Mouse (Mus musculus): ENCODE results near the gene Pnpla2. TPM values are rescaled to one million over a fixed set of nuclear protein-coding genes. Genes with fewer than 3 reads are reported as not detected.

Gene Pnpla2
- polyA plus RNA-seq, 1 experiment from 2014 or later: 82.1 TPM

- peaks cover 5% of the 10 kb centered on the region; the same call in 1 of the 2 replicates for H3K4me1 ChIP-seq (replicated peaks; ENCODE audit: control insufficient read depth, insufficient read depth)
- no peaks in the 10 kb centered on the region for H3K9me3 ChIP-seq (ENCODE audit: control insufficient read depth, low read length)
- DNase-seq (ENCODE audit: low spot score): peak; percentile 86
- peak within 1 kb of the TSS; percentile 67 for H3K4me3 ChIP-seq (ENCODE audit: low read depth, low read length)
- H3K4me2 ChIP-seq (replicated peaks; ENCODE audit: low read depth): peak within 1 kb of the TSS; percentile 90
- peak within 1 kb of the TSS; percentile 76 for H3K9ac ChIP-seq (ENCODE audit: low read length)
- H3K36me3 ChIP-seq (ENCODE audit: control insufficient read depth, insufficient read depth, low read length): 0 out of 2 replicates have a peak, but pooled peaks cover 5% of the 10 kb centered on the region
- WGBS: 5% methylated on average over 52 of the region's 53 CpGs
- H3K27ac ChIP-seq (replicated peaks): peak within 1 kb of the TSS; percentile 67
- peak; percentile 80 for ATAC-seq (ENCODE audit: low FRiP score, low TSS enrichment)
- TF ChIP-seq CTCF (IDR thresholded peaks at IDR 0.05; ENCODE audit: low read depth) (peak; percentile 82), EP300 (optimal IDR thresholded peaks at IDR 0.05) (no peak)
- H3K27me3 ChIP-seq (ENCODE audit: control insufficient read depth, insufficient read depth, low read length): no peaks in the 10 kb centered on the region
Measured at GRCm38 (mm10) chr7:141437178-141438120, 17.5 kb upstream of the Pnpla2 start, which contains the start of gene Slc25a22. TSS of gene Slc25a22 (minus strand) at chr7:141437892.

DNA sequence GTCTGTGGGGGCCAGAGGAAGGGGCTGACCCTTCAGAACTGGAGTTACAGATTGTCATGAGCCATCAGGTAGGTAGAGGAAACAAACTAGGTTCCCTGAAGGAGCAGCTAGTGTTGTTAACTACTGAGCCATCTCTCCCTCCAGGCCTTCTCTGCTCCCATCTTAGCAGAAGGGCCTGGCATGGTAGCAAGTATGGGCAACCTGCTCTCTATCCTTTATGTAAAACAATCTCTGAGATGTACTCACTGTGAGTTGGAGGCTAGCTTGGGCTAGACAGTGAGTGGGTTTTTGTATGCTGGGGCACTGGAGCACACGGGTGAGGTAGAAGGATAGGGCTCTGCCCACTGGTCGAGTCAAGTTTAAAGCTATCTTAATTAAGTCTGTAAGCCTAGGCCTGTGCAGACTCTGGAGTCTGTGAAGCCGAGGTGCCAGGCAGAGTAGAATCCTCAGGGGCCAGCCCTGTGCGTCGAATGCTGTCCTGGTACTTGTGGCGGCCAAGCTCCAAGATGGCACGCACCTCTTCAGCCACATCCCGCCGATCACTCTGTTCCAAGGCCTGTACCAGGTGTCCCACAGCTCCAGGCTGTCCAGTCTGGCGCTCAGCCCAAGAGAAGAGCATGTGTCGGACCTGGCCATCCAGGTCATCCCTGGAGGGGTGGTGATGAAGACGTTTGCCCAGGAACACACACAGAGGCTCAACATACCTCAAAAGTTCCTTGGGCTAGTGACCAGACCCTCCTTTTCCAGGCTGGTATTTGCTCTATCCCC, 16.6 kb upstream of the Pnpla2 start:
- WGBS: 90% methylated on average over 12 of the region's 12 CpGs
- Histone ChIP-seq H3K27me3 (ENCODE audit: control insufficient read depth, insufficient read depth, low read length) (no peaks in the 10 kb centered on the region), H3K9me3 (ENCODE audit: control insufficient read depth, low read length) (no peaks in the 10 kb centered on the region), H3K4me3 (ENCODE audit: low read depth, low read length) (no peak overlapping the region), H3K4me2 (replicated peaks; ENCODE audit: low read depth) (no peak overlapping the region), H3K4me1 (replicated peaks; ENCODE audit: control insufficient read depth, insufficient read depth) (peaks cover 9% of the 10 kb centered on the region), H3K27ac (replicated peaks) (no peak overlapping the region), H3K36me3 (ENCODE audit: control insufficient read depth, insufficient read depth, low read length) (0 out of 2 replicates have a peak, but pooled peaks cover 2% of the 10 kb centered on the region), H3K9ac (ENCODE audit: low read length) (no peak overlapping the region)
- ATAC-seq (ENCODE audit: low FRiP score, low TSS enrichment) (no peak), DNase-seq (ENCODE audit: low spot score) (no peak)
- no peak for TF ChIP-seq EP300 (optimal IDR thresholded peaks at IDR 0.05)

DNA sequence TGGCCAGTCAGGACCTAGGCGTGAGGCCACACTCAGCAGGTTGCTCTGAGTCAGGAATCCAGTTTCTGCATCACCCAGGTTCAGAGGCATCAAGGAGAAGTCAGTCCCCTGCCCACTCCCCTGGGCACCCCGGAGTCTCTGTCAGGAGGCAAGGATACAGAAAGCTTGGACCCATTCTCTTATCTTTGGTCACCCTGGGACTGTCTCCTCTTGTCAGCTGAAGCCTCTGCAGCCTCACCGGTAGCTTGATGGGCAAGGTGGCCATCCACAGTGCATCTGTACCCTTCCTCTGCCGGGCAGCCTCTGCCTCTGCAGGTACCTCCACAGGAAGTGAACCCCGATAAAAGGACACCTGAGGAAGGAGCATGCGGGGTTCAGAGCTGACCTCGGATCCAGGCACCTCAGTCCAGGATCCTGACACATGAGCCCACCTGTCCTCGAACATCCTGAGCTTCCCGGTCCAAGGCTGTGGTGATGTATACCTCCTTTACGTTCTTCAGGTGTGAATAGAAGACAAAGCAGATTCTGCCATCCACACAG, 15.8 kb upstream of the Pnpla2 start:
- no peak for DNase-seq (ENCODE audit: low spot score)
- Histone ChIP-seq H3K36me3 (ENCODE audit: control insufficient read depth, insufficient read depth, low read length) (no peaks in the 10 kb centered on the region), H3K27me3 (ENCODE audit: control insufficient read depth, insufficient read depth, low read length) (no peaks in the 10 kb centered on the region), H3K4me1 (replicated peaks; ENCODE audit: control insufficient read depth, insufficient read depth) (peaks cover 9% of the 10 kb centered on the region), H3K9me3 (ENCODE audit: control insufficient read depth, low read length) (no peaks in the 10 kb centered on the region), H3K4me2 (replicated peaks; ENCODE audit: low read depth) (no peak overlapping the region), H3K9ac (ENCODE audit: low read length) (no peak overlapping the region), H3K27ac (replicated peaks) (no peak overlapping the region), H3K4me3 (ENCODE audit: low read depth, low read length) (no peak overlapping the region)
- WGBS: 93% methylated on average over 10 of the region's 10 CpGs
- TF ChIP-seq CTCF (IDR thresholded peaks at IDR 0.05; ENCODE audit: low read depth): no peak
- TF ChIP-seq EP300 (optimal IDR thresholded peaks at IDR 0.05): no peak
- ATAC-seq (ENCODE audit: low FRiP score, low TSS enrichment): no peak

DNA sequence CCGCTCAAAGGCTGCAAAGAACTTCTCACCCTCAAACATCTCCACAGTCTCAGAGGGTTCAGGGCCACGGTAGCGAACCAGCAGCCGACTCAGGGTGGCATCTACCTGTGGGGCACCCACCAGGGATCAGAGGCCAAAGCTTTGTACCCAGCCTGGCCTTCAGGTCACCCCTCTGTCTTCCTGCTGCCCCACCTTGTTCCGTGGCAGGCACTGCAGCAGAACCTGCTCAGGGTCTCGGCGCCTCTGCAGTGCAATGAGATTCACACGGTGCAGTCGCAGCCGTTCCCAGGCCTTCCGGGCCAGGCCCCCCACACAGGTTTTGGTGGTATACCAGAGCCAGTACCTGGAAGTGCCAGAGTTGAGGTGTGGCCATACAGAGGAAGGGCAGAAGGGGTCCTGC, 15.2 kb upstream of the Pnpla2 start:
- ATAC-seq (ENCODE audit: low FRiP score, low TSS enrichment): no peak
- 95% methylated on average over 11 of the region's 11 CpGs for WGBS
- H3K4me2 ChIP-seq (replicated peaks; ENCODE audit: low read depth): no peak overlapping the region
- H3K27ac ChIP-seq (replicated peaks): no peak overlapping the region
- no peaks in the 10 kb centered on the region for H3K9me3 ChIP-seq (ENCODE audit: control insufficient read depth, low read length)
- no peaks in the 10 kb centered on the region for H3K36me3 ChIP-seq (ENCODE audit: control insufficient read depth, insufficient read depth, low read length)
- TF ChIP-seq EP300 (optimal IDR thresholded peaks at IDR 0.05): no peak
- DNase-seq (ENCODE audit: low spot score): no peak
- no peaks in the 10 kb centered on the region for H3K27me3 ChIP-seq (ENCODE audit: control insufficient read depth, insufficient read depth, low read length)
- H3K4me3 ChIP-seq (ENCODE audit: low read depth, low read length): no peak overlapping the region
- peaks cover 9% of the 10 kb centered on the region for H3K4me1 ChIP-seq (replicated peaks; ENCODE audit: control insufficient read depth, insufficient read depth)
- no peak overlapping the region for H3K9ac ChIP-seq (ENCODE audit: low read length)

- Histone ChIP-seq H3K9ac (ENCODE audit: low read length) (no peak overlapping the region), H3K4me1 (replicated peaks; ENCODE audit: control insufficient read depth, insufficient read depth) (peaks cover 9% of the 10 kb centered on the region), H3K27me3 (ENCODE audit: control insufficient read depth, insufficient read depth, low read length) (no peaks in the 10 kb centered on the region), H3K27ac (replicated peaks) (no peak overlapping the region), H3K4me3 (ENCODE audit: low read depth, low read length) (no peak overlapping the region), H3K36me3 (ENCODE audit: control insufficient read depth, insufficient read depth, low read length) (no peaks in the 10 kb centered on the region), H3K4me2 (replicated peaks; ENCODE audit: low read depth) (no peak overlapping the region), H3K9me3 (ENCODE audit: control insufficient read depth, low read length) (no peaks in the 10 kb centered on the region)
- 28% methylated on average over 6 of the region's 6 CpGs for WGBS
- TF ChIP-seq CTCF (IDR thresholded peaks at IDR 0.05; ENCODE audit: low read depth) (peak; percentile 87), EP300 (optimal IDR thresholded peaks at IDR 0.05) (no peak)
- ATAC-seq (ENCODE audit: low FRiP score, low TSS enrichment): no peak
- DNase-seq (ENCODE audit: low spot score): peak; percentile 68
Measured at GRCm38 (mm10) chr7:141440613-141441012, 14.4 kb upstream of the Pnpla2 start.
